Mouse (Mus musculus) cerebellum, adult 11 months (tissue): ENCODE measurements at regions not wholly inside any gene's neighbourhood (a gene's known extent, or its start where the extent isn't known, plus 50 kb on each side); places are given as distances from the start of the nearest gene placed in this dataset.

ENCODE experiments used
- DNase-seq: peaks from one replicate; pipeline ENCODE4 v3.0.0; 2022

DNA sequence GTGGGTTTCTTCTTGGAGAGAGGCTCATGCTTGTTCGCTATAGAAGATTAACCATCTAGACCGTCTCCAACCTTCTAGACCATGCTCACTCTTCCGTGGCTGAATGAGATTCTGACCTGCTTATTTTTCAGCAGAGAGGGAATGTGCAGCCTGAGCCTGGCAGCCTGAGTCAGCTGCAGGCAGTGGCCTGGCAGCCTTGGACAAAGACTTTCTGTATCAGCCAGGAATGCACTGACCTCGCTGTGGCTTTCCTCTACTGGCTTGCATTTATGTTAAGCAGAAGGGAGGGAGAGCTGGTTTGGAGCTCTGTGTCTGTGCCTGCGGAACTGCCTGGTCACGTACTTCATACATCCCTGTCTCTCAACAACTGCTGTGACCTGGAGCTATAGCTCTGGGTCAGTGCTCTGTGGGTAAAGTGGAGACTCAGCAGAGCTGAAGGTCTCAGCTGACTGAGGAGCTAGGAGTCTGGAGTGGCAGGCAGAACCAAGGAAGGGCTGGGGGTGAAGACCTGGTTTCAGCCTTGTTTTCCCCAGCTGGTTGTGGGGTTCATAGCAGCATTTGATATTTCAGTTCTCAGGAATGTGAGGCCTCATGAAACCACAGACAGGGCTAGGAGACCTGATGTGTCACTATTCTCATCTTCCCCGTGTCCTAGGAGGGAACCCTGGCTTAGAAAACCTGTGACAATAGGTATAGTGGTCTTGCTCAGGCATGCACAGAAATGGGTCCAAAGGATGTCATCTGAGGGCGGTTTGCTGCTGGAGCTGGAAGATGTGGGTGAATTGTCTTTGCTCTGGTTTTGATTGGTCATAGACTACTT is 207.2 kb upstream of the Ncam1 start:
- DNase-seq: no peak

DNA sequence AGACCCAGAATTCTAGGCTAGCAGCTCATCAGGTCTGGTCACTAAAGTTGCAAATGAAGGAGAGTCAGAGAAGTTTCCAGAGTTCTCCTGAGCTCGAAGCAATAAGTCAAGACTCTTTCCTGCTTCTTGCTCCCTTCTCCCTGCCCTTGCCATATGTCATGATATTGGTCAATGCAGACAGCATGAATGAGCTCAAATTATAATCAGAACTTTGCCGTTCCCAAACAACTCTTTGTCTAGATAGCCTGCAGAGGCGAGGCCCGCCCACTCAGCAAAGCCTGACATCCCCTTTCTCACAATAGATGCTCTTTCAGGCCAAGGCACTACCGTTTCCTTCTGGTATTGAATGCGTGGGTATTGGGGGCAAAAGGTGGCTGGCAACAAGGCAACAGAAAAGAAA is 204.0 kb upstream of the Ncam1 start:
- DNase-seq: no peak

DNA sequence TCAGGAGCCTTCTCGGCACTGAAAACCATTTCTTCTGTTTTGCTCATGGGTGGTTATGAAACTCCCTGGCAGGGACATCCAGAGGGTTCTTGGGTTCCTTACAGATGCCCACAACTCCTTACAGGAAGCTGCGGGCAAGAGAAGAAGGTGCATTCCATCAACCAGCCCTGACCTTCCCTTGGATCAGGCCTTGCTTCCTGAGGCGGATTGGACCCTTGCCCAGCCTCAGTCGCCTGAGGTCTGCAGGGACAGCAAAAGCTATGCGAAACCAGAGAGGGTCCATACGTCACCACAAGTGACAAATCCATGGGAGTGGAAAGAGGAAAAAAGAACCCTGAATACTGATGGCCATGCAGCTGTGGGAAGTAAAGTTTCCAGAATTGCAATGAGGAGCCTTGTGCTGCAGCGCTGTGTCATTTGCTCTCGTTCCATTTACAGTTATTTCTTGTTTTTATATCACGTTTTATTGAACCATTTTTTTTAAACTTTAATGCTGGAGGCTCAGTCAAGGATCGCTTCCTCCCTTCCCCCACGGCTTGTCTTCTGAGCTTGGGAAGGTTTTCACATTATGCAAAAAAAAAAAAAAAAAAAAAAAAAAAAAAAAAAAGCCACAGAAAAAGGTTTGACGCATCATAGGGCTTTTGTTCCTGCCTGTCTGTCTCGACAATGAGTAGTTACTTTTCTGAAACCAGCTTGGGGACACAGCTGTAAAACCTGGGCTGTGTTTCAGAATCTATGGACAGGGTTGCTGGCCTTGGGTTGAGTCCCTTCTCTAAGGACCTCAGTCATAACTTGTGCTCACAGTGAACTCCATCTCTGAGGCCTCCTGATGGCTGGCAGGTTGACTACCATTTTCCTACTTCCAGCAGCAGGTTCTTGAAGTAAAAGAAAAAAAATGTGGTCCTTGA is 202.0 kb upstream of the Ncam1 start:
- DNase-seq: no peak

DNA sequence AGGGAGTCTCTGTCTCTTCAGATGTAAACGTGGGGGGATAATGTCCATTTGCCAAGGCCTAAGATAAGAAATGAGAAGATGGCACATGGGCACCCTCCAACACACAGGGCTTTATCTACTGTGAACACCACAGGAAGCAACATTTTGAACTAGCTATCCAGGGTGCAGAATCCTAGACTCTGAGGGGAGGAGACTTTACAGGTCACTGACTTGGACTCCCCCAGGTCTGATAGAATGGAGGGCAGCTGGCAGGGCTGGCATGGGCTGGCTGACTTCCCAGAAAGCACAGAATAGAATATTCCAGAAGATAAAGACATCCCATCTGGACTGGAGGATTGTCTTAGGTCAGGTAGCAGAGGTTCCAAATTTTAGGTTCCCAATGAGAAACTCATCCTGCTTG is 201.2 kb upstream of the Ncam1 start:
- no peak for DNase-seq

DNA sequence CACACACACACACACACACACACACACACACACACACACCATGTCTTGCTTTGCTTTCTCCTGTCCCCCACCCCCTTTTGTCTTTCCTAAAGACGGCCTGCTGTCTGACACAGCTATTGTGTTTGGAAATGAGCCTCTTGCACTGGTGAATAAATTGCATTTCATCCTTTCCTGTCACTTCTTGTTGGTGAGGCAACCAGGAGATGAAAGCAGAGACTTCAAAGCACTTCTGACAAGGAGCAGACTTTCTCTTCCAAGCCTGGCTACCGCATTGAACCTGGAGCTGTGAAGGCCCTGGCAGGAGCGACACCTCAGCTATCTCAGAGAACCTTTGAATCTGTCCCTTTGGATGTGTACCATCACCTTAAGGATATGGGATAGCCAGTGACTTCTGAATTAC is 199.4 kb upstream of the Ncam1 start:
- DNase-seq: no peak

DNA sequence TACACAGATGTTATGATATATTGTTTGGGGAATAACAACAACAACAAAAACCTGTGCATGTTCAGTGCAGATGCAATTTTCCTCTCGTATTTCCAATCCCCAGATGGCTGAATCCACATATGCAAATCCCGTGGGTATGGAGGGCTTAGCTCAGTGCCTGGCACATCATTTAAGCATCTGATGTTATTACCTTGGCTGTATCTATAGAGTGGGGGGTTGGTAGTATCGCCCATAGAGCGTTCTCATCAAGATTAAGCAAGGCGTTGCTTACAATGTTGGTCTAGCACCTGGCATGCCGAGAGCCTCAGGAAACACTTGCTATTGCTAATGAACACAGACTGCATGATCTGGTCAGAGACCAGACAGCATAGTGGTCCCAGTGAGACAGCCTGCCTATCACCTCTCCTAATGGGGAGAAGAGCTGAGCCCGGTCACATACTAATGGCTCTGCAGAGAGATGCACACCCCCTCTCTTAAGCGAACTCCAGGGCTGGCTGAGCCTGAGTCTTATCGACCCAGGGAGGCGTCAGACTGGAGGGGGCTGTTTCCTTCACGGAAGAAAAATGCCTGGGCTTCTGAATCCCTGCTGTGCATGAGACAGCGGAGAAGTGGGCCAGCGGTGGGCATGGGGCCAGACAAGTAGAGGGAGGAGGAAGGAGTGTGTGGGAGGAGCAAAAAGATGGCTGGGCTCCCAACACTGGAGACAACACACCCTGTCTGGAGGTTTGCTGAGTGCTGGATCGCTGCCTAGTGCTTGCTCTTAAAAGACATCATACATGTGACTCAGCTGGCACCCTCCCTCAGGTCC is 190.9 kb upstream of the Ncam1 start:
- peak; percentile 26 for DNase-seq

DNA sequence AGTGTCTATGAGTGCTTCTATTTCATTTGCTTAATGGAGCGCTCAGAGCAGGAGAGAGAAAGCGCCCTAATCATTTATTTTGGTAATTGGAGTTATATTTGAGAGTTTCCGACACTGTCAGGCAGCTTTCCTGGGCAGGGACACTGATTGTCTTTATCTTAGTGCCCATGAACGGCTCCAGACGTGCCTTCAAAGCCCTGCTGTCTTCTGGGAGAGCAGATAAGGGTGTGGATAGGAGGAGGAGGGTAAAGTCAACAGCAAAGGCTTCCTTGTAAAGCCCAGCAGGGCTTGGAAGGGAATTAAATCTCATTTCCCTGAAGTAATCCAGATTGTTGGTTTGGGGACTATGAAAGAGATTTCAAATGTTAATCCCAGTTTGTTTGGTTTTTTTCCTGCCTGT is 189.3 kb upstream of the Ncam1 start:
- no peak for DNase-seq

DNA sequence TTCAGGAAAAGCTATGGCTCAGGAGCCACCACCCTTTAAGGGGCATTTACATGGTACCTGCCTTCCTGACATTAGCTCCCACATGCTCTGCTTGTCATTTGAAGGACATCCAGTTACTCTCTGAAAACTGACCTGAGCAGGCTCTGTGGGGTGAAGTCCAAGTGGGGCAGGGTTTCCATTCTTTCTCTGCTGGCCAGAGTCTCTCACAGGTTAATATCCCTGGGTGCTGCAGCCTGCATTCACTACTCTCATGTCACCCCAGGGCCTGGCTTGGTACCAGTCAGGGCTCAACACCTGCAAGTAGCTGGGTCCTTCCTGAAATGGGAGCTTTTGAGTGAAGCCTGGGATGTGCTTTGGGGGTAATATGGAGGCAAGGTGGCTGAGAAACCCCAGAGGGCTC is 188.8 kb upstream of the Ncam1 start:
- no peak for DNase-seq

DNA sequence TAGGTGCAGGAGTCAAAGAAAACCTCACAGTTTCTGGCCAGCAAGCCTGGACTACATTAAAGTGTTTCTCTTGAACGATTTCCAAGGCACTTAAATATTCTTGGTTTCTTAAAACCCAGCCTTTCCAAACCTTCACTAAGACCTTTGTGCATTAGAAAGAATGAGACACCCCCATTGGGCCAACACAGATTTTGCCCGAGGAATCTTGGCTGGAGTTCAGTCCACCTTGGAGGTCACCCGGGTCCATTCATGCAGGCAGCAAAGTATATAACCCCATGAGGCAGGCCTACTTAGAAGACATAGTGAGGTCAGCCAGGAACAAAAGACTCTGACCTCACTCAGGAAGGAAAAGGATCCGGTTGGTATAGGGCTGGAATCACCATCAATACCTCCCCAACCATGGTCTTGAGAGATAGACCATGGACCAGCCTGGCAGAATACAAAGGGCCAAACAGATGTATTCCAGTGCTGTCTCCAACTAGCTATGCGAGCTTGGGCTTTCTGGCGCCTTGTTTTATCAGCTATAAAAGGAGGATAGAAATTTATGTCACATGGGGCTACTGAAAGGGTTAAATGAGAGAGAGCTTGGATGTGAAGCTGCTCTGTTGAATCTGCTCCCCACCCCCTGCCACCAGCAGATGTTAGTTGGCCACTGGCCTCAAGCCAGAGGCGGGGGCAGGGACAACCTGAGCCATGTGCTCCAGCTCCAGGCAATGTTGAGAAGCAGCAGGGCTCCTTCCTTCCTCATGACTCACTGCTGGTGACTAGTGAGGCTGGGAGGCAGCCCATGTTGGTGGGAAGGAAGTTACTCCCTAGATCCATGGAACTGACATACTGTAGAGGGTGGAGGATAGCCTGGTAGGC is 181.9 kb upstream of the Ncam1 start:
- DNase-seq: peak; percentile 40

DNA sequence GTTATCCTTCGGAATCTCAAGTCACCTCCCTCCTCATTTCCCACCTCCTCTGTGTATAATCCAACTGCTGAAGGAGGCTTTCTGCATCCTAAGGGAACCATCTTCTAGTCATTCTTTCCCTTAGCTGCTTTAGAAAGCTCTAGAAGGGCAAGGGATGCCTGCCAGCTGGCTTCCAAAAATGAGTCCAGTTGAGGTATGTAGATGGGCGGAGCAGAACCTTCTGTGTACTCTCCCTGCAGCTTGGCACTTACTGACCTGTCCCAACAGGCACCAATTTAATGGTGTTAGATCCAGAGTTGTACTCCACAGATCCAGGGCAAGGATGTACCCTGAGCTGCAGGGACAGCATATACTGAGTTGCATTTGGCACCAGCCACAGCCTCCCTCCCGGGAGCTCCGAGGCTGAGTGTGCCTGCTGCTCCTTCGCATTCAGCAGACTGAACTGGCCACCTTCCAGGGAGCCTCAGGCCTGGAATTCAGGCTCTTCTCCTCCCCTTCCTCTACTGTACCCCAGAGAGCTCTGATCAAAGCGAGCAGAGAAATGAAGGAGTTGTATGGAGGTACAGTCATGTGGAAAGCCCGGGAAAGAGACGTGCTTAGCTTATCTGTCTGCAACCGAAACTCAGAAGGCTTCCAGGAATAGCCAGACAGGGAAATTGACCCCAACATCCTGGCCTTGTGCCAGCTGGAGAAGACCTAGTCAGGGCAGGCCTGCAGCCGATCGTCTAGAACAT is 177.4 kb upstream of the Ncam1 start:
- peak; percentile 66 for DNase-seq

DNA sequence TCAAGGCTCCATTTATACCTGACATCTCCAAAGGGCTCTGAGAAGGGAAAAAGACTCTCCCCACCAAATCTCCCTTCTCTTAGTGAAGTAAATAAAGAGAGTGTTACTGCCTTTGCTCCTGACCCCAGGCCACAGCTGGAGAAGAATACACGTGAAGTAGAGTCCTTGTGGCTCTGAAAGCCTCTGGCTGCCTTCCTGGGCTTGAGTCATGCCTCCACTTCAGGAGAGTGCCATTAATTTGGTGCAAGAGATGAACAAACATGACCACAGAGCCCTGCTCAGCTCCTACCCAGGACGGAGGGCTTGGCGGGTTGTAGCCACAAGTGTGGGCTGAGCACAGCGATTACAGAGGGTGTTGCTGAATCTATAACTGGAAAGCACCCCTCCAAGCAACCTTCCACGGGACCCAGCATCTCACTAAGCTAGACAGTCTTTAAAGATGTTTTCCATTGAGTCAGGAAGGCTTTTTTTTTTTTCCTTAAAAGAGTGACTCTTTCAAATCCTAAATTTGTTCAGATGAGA is 175.3 kb upstream of the Ncam1 start:
- no peak for DNase-seq

DNA sequence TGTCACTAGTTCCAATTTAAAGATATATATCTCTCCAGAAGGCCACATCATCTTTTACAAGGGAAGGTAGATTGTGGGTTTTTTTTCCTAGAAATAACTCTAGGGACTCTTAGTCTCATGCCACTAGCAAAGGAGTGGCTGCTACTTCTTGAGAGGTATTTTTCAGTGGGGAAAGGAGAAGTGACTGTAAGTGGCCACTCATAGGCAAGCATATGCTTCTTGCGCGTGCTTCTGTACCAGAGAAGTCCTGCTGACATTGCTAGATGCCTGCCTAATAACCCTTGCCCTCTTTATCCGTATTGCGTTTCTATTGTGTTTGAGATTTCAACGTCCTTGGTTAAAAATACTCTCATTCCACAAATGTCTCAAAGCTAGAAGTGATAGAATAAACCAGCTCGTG is 170.7 kb upstream of the Ncam1 start:
- DNase-seq: no peak

DNA sequence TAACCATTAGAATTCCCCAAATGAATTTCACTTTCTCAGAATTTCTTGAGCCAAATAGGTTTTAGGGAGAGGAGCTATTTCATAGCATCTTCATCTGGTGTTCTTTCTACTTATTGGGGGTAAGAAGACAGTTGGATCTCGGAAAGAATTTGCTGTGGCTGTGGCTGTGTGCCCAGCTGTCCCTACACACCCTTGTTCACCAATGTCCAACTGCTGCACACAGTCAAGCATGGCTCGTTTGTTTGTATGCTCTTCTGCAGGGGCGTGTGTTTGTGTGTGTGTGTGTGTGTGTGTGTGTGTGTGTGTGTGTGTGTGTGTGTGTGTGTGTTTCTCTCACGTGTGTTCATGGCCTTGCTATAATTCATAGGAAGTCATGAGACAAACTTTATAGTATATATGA is 165.9 kb upstream of the Ncam1 start:
- DNase-seq: no peak

DNA sequence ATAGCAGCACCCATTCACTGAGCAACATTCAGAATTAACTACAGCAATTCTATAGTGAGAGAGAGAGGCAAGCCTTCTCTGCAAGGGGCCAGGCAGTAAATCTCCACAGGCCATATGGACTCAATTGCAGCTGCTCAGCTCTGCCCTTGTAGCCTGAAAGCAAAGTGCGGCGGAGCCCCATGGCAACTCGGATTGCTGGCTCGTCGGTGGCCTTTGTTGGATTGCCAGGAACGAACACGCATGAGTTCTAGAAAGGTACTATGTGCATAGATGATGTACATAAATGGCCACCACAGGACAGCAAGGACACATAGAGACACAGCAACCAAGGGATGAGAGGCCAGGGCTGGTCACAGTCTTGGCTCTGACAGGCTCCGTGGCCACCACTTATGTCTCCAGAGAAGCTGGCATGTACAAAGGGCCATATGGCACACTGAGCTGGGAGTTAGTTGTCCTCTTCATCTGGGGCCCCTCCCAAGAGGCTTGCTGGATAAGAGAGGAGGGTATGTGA is 163.9 kb upstream of the Ncam1 start:
- peak; percentile 15 for DNase-seq

DNA sequence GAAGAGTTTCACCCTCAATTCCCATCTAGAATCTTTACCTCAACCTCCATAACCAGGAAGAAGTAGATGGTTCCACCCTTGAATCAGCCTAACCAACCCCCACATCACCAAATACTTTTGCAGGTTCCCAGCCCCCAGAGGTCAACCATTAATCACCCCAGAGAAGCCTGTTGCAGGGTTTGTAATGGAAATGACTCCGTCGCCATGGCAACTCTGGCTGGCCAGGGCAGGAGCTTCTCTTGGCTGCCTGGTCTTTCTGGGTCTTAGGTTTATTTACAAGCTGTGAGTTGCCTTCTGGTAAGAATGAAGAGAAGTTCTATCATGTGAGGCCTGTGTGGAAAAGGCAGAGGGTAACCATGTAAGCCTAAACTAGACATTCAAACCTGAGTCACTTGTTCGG is 163.2 kb upstream of the Ncam1 start:
- no peak for DNase-seq

DNA sequence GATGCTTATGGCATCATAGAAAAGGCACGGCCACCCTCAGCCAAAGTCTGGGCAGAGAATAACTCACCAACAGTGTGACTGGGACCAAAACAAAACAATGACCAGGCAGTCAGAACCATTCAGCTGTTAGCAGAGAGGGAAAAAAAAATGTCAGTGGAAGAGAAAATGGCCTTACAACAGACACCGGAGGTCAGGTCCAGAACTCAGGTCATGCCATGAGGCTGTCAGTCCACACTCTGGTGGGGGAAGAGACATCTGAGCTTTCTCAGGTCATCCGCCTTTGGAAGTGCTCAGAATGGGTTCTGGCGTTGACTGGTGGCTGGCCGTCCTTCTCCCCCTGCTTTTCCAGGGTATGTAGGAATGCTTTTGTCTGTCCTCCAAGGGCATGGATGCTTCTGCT is 162.6 kb upstream of the Ncam1 start:
- no peak for DNase-seq

DNA sequence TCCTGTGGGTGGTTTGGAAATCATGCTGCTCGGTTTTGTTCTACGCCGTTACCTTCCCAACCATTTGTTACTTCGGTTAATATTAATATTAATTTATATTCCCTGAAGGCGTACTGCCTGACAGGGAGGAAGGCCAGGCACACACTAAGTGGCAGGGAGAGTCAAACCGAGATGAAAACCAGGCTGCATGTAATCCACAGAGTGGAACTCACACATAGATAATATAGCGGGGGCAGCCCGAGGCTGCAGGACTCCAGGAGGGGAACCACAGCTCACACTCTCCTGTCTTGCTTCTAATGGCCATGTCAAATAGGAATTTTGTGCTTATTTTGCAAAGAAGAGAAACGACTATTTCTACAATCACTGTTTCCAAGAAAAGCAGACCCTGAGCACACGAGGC is 161.3 kb upstream of the Ncam1 start:
- no peak for DNase-seq

DNA sequence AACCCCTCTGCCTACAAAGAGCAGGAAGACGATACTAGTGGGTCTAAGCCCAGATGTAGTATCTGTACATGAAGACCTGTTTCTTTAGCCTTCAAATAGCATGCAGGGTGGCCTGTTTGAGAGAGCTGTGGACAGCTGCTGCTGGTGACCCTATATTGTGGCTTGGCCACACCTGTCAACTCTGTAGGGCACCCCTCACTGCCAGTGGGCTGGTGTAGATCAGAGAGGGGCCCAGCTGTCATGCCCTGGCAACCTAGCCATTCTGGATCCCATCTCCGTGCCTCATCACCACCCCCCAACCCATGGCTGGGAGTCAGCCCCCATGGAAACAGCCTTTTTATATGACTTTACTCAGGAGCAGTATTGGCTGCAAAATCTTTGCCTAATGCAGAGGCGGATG is 160.2 kb upstream of the Ncam1 start:
- DNase-seq: no peak

DNA sequence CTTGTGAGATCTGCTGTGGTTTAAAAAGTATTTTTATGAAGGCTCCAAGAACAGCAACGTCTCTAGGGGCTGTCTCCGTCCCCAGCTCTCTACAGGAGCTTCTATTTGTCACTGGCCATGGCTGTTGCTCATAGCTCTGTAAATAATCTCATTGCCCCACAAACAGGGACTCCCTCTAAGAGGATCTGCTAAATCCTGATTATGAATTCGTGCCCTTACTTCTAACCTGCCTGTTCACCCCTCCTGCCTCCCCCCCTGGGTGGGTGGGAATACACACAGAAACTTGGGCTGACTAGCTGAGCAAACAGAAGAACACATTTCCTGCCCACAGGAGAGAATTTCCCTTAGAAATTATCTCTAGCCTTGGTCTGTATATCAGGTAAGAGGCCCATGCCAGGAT is 155.9 kb upstream of the Ncam1 start:
- DNase-seq: no peak

DNA sequence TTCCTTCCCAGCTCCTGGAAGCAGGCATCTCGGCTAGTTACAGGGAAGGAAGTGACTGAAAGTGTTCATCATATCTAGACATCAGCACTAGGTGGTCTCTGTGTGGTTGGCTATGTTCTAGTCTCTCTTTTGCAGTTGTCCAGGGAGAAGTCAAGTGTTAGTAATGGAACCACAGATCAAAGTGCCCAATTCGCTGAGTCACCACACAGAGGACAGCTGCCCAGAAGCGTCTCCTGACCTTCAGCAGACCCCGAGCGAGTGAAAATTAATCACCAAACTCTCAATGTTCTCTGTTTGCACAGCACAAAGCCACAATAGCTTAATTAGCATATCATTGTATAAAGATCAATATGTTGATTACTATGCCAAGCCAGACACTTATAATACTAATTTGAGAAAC is 151.6 kb upstream of the Ncam1 start:
- DNase-seq: no peak

DNA sequence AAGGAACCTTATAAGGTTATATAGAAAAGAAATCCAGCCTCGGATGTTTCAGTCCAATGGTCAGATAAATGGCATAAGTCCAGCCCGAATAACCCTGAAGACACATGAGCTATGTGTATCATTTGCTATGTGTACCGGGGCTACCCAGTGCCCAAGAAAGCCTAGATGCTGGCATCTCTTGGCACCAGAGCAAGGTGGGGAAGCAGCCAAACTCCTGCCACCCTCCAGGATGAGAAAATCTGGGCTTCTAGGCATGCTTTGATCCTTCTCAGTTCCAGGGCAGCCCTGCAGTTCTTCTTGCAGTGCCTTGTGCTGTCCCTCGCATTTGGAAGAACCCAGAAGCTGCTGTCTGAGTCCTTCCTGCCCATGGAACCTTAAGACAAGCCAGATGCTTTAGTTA is 149.8 kb upstream of the Ncam1 start:
- no peak for DNase-seq
